Mouse (Mus musculus): ENCODE results near the gene Six4. TPM values are rescaled to one million over a fixed set of nuclear protein-coding genes. Genes with fewer than 3 reads are reported as not detected.
"Not testable (repeated sequence)": the region's sequence is repeated elsewhere in the genome, so short reads cannot be mapped to it uniquely, and the experiment has no call there.

Gene Six4
- polyA plus RNA-seq, 1 experiment from 2014 or later, result 1.6 TPM

GRCm38 (mm10) chr12:73081828-73082227 is 31.4 kb downstream of the Six4 start:
- not testable (repeated sequence) for H3K4me1 ChIP-seq (replicated peaks; ENCODE audit: control insufficient read depth, insufficient read depth, low read length); H3K27me3 ChIP-seq (replicated peaks; ENCODE audit: control insufficient read depth, insufficient read depth, low read length); H3K4me3 ChIP-seq (ENCODE audit: low read depth, low read length); H3K4me2 ChIP-seq; H3K9ac ChIP-seq (ENCODE audit: low read depth, low read length); H3K36me3 ChIP-seq (ENCODE audit: control insufficient read depth, insufficient read depth, low read length); H3K9me3 ChIP-seq (ENCODE audit: control insufficient read depth, low read length); DNase-seq (ENCODE audit: low spot score); ATAC-seq (replicated peaks; ENCODE audit: low FRiP score); H3K27ac ChIP-seq (ENCODE audit: low read depth, low read length)
- 81% methylated on average over 4 of the region's 4 CpGs for WGBS

- H3K27ac ChIP-seq (ENCODE audit: low read depth, low read length), result no peak overlapping the region
- no peaks in the 10 kb centered on the region for H3K4me1 ChIP-seq (replicated peaks; ENCODE audit: control insufficient read depth, insufficient read depth, low read length)
- H3K36me3 ChIP-seq (ENCODE audit: control insufficient read depth, insufficient read depth, low read length), result no peaks in the 10 kb centered on the region
- H3K9me3 ChIP-seq (ENCODE audit: control insufficient read depth, low read length), result no peaks in the 10 kb centered on the region
- peaks cover 9% of the 10 kb centered on the region; the same call in 1 of the 2 replicates for H3K27me3 ChIP-seq (replicated peaks; ENCODE audit: control insufficient read depth, insufficient read depth, low read length)
- ATAC-seq (replicated peaks; ENCODE audit: low FRiP score), result no peak
- no peak for DNase-seq (ENCODE audit: low spot score)
- H3K4me3 ChIP-seq (ENCODE audit: low read depth, low read length), result no peak overlapping the region
- H3K9ac ChIP-seq (ENCODE audit: low read depth, low read length), result no peak overlapping the region
- WGBS, result 55% methylated on average over 9 of the region's 9 CpGs
- H3K4me2 ChIP-seq, result no peak overlapping the region
These were observed 52.3 kb downstream of the Six4 start for GRCm38 (mm10) chr12:73060805-73061410.

- Histone ChIP-seq H3K36me3 (ENCODE audit: control insufficient read depth, insufficient read depth, low read length) (no peaks in the 10 kb centered on the region), H3K9ac (ENCODE audit: low read depth, low read length) (no peak overlapping the region), H3K27ac (ENCODE audit: low read depth, low read length) (no peak overlapping the region), H3K4me3 (ENCODE audit: low read depth, low read length) (no peak overlapping the region), H3K4me1 (replicated peaks; ENCODE audit: control insufficient read depth, insufficient read depth, low read length) (peaks cover 2% of the 10 kb centered on the region; the same call in 1 of the 2 replicates), H3K9me3 (ENCODE audit: control insufficient read depth, low read length) (no peaks in the 10 kb centered on the region), H3K4me2 (no peak overlapping the region), H3K27me3 (replicated peaks; ENCODE audit: control insufficient read depth, insufficient read depth, low read length) (peaks cover 41% of the 10 kb centered on the region)
- no peak for DNase-seq (ENCODE audit: low spot score)
- 81% methylated on average over 6 of the region's 6 CpGs for WGBS
- no peak for ATAC-seq (replicated peaks; ENCODE audit: low FRiP score)
These were observed 55.8 kb downstream of the Six4 start for GRCm38 (mm10) chr12:73057492-73057891.

- WGBS, result 24% methylated on average over 5 of the region's 5 CpGs
- no peaks in the 10 kb centered on the region for H3K9me3 ChIP-seq (ENCODE audit: control insufficient read depth, low read length)
- peaks cover 58% of the 10 kb centered on the region for H3K27me3 ChIP-seq (replicated peaks; ENCODE audit: control insufficient read depth, insufficient read depth, low read length)
- no peak overlapping the region for H3K4me2 ChIP-seq
- ATAC-seq (replicated peaks; ENCODE audit: low FRiP score) (no peak), DNase-seq (ENCODE audit: low spot score) (no peak)
- H3K36me3 ChIP-seq (ENCODE audit: control insufficient read depth, insufficient read depth, low read length), result no peaks in the 10 kb centered on the region
- peaks cover 2% of the 10 kb centered on the region; the same call in 1 of the 2 replicates for H3K4me1 ChIP-seq (replicated peaks; ENCODE audit: control insufficient read depth, insufficient read depth, low read length)
- no peak overlapping the region for H3K4me3 ChIP-seq (ENCODE audit: low read depth, low read length)
- H3K9ac ChIP-seq (ENCODE audit: low read depth, low read length), result no peak overlapping the region
- H3K27ac ChIP-seq (ENCODE audit: low read depth, low read length), result no peak overlapping the region
These were observed 57.8 kb downstream of the Six4 start for GRCm38 (mm10) chr12:73055451-73055850.

- DNase-seq (ENCODE audit: low spot score) (no peak), ATAC-seq (replicated peaks; ENCODE audit: low FRiP score) (no peak)
- Histone ChIP-seq H3K9ac (ENCODE audit: low read depth, low read length) (no peak overlapping the region), H3K9me3 (ENCODE audit: control insufficient read depth, low read length) (no peaks in the 10 kb centered on the region), H3K27ac (ENCODE audit: low read depth, low read length) (no peak overlapping the region), H3K27me3 (replicated peaks; ENCODE audit: control insufficient read depth, insufficient read depth, low read length) (peaks cover 65% of the 10 kb centered on the region), H3K4me2 (peak overlapping the region; percentile 65), H3K4me1 (replicated peaks; ENCODE audit: control insufficient read depth, insufficient read depth, low read length) (peaks cover 2% of the 10 kb centered on the region; the same call in 1 of the 2 replicates), H3K4me3 (ENCODE audit: low read depth, low read length) (peak overlapping the region; percentile 42), H3K36me3 (ENCODE audit: control insufficient read depth, insufficient read depth, low read length) (no peaks in the 10 kb centered on the region)
- WGBS, result 22% methylated on average over 15 of the region's 15 CpGs
These were observed 58.6 kb downstream of the Six4 start for GRCm38 (mm10) chr12:73054576-73055185.

- Histone ChIP-seq H3K36me3 (ENCODE audit: control insufficient read depth, insufficient read depth, low read length) (no peaks in the 10 kb centered on the region), H3K9ac (ENCODE audit: low read depth, low read length) (0 out of 2 replicates have a peak within 1 kb of the TSS, but pooled peaks have one; percentile 36), H3K4me3 (ENCODE audit: low read depth, low read length) (peak within 1 kb of the TSS; percentile 42), H3K27ac (ENCODE audit: low read depth, low read length) (no peak within 1 kb of the TSS), H3K4me1 (replicated peaks; ENCODE audit: control insufficient read depth, insufficient read depth, low read length) (peaks cover 2% of the 10 kb centered on the region; the same call in 1 of the 2 replicates), H3K27me3 (replicated peaks; ENCODE audit: control insufficient read depth, insufficient read depth, low read length) (peaks cover 75% of the 10 kb centered on the region), H3K9me3 (ENCODE audit: control insufficient read depth, low read length) (no peaks in the 10 kb centered on the region), H3K4me2 (peak within 1 kb of the TSS; percentile 65)
- WGBS, result under 1% methylated on average over 42 of the region's 42 CpGs
- ATAC-seq (replicated peaks; ENCODE audit: low FRiP score), result peak; percentile 80
- DNase-seq (ENCODE audit: low spot score), result peak; percentile 80
These were observed 59.5 kb downstream of the Six4 start, which contains the start of gene Six1 for GRCm38 (mm10) chr12:73053668-73054241. TSS of gene Six1 (minus strand) at chr12:73053887.

- H3K4me1 ChIP-seq (replicated peaks; ENCODE audit: control insufficient read depth, insufficient read depth, low read length), result peaks cover 2% of the 10 kb centered on the region; the same call in 1 of the 2 replicates
- H3K4me2 ChIP-seq, result peak overlapping the region; percentile 65
- DNase-seq (ENCODE audit: low spot score) (no peak), ATAC-seq (replicated peaks; ENCODE audit: low FRiP score) (no peak)
- no peaks in the 10 kb centered on the region for H3K9me3 ChIP-seq (ENCODE audit: control insufficient read depth, low read length)
- peak overlapping the region; percentile 42 for H3K4me3 ChIP-seq (ENCODE audit: low read depth, low read length)
- no peak overlapping the region for H3K9ac ChIP-seq (ENCODE audit: low read depth, low read length)
- H3K27me3 ChIP-seq (replicated peaks; ENCODE audit: control insufficient read depth, insufficient read depth, low read length), result peaks cover 83% of the 10 kb centered on the region
- no peaks in the 10 kb centered on the region for H3K36me3 ChIP-seq (ENCODE audit: control insufficient read depth, insufficient read depth, low read length)
- 3% methylated on average over 34 of the region's 34 CpGs for WGBS
- H3K27ac ChIP-seq (ENCODE audit: low read depth, low read length), result no peak overlapping the region
These were observed 60.3 kb downstream of the Six4 start for GRCm38 (mm10) chr12:73052651-73053591.

GRCm38 (mm10) chr12:73052036-73052650 is 61.1 kb downstream of the Six4 start:
- Histone ChIP-seq H3K9me3 (ENCODE audit: control insufficient read depth, low read length) (no peaks in the 10 kb centered on the region), H3K4me3 (ENCODE audit: low read depth, low read length) (no peak overlapping the region), H3K9ac (ENCODE audit: low read depth, low read length) (no peak overlapping the region), H3K4me2 (no peak overlapping the region), H3K36me3 (ENCODE audit: control insufficient read depth, insufficient read depth, low read length) (no peaks in the 10 kb centered on the region), H3K27ac (ENCODE audit: low read depth, low read length) (no peak overlapping the region), H3K4me1 (replicated peaks; ENCODE audit: control insufficient read depth, insufficient read depth, low read length) (peaks cover 2% of the 10 kb centered on the region; the same call in 1 of the 2 replicates), H3K27me3 (replicated peaks; ENCODE audit: control insufficient read depth, insufficient read depth, low read length) (peaks cover 89% of the 10 kb centered on the region)
- ATAC-seq (replicated peaks; ENCODE audit: low FRiP score) (no peak), DNase-seq (ENCODE audit: low spot score) (no peak)
- under 1% methylated on average over 19 of the region's 19 CpGs for WGBS
